Mouse (Mus musculus) cerebellum, postnatal 36 days (tissue): ENCODE measurements around the gene Slc30a10.

Source experiments
- DNase-seq, 2 experiments: peaks; one replicate each; pipeline ENCODE4 v3.0.0; 2021 to 2022; ENCODE audit warnings: mixed read lengths in 2 of 2

Slc30a10 gene

DNA sequence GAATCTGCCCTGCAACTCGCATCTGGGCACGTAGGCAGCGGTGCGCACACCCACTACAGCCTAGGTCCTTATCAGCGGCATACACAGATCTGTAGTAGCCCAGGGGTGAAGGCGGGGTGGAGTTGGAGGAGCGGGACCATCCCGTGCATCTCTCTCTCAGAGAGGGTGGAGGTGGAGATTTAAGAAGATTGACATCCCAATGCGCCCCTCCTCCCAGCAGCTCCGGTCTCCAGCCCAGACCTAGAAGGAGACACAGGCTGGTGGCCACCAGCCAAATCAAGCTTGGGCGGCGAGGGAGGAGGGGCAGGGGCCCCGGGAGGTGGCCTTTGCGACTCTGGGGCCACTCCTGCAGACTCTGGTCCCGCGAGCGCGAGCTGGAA, at the start of gene Slc30a10:
TSS of gene Slc30a10 (plus strand) at position 274 of the 380 bp plus-strand sequence.
- DNase-seq: peak; percentile 42 to 52

DNA sequence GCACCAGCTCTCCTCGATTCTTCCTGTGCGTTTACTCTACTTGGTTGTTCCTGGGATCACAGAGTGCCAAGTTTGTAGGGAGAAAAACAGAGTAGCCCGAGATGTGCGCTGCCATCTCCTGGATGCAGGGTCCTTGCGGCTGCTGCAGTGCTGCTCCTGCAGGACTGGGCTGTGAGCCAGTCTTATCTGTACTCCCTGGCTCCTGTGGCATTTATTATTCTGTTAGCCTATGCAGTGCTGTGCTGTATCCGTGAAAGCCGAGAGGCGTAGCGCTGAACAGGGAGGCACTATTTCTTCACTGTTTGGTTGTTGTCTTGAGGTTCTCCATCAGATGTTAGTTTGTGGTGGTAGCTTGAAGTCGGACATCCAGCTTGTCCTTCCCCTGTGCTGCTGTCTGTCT, 48.7 kb upstream of the Slc30a10 start:
- no peak for DNase-seq

DNA sequence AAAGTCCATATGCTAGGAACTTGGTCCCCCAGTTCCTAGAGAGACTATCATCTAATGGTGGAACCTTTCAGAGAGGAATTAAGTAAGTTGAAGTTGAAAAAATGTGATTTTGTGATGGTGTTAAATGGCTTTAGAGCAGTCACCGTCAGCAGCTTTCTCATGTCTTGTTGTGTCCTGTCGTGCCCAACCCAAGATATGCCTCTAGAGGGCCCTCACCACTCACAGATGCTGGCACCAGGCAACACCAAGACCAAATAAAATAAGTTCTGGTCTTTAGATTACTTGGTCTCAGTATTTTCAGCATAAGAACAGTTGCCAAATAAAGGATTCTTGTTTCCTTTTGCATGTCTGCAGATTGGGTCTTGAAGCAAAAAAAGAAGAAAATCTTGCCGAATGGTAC, 44.8 kb upstream of the Slc30a10 start:
- no peak for DNase-seq

DNA sequence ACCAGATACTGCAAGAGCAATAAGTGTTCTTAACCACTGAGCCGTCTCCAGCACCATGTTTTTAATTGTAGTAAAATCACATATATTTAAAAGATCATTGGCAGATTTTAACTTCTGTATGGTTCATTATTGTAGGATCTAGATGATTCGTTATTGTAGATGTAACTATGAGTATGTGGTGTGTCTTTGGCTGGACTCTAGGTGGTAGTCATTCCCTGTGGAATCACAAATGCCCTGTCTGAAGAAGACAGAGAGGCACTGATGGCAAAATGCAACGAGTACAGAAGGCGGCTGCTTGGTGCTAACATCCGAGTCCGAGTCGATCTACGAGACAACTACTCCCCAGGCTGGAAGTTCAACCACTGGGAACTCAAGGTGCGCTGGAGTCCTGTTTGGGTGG, 36.6 kb upstream of the Slc30a10 start:
- no peak for DNase-seq

DNA sequence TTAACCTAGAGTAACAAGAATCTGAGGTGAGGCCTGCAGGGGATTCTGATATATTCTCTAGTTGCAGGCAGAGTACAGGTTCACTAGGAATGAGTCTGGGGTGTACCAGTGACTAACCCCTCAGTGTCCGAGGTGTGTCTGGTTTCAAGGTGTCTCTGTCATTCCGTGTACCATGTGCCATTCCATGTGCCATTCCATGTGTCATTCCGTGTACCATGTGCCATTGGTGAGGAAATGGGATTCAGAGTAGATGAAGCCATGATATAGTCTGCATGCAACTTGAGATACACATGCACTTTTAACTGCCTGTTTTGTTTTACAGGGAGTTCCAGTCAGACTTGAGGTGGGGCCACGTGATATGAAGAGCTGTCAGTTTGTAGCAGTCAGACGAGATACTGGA, 34.8 kb upstream of the Slc30a10 start:
- no peak for DNase-seq

DNA sequence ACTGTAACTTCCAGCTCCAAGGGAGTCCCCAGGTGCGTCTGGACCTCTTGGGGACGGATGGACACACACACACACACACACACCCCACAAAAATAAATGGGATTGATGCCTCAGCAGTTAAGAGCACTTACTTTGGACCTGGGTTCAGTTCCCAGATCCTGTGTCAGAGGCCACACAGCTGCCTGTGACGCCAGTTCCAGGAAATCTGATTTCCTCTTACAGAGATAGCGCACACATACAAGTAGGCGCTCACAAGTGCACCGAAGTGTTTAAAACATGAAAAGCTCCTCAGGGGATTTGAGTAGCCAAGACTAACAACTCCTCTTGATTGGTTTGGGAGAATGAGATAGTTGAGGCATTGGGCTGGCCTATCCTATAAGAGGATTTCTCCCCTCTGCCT, 33.9 kb upstream of the Slc30a10 start:
- DNase-seq: no peak

DNA sequence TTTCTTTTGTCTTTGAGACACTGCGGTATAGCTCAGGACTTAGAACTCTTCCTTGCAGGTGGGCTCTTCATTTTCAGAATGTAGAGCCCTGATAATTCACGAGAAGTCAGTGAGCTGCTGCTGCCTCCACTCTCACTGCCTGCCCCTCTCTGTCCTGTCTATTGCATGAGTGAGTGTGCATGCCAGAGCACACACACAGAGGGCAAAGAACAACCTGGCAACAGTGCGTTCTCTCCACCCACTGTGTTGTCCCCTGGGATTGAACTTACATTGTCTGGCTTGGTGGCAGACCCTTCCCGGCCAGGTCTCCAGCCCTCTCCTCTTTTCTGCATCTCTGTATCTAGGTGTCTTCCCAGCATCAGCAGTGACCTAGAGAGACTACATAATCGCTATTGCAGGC, 28.1 kb upstream of the Slc30a10 start:
- DNase-seq: no peak

DNA sequence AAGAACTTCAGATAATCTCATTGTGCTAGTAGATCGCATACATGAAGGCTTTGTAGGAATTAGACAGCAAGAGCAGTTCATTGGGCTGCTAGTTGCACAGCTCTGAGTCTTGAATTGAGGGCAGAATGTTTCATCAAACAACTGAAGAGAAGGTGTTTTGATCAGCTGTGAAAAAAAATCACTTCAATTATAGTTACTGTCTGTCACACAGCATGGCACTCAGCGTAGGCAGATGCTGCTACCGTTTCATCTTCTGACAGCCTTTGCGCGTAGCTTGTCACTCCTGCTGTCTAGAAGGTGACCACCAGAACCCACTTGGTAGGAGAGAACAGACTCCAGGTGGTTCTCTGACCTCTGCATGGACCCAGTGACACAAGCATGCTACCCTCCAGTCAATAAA, 24.2 kb upstream of the Slc30a10 start:
- no peak for DNase-seq

DNA sequence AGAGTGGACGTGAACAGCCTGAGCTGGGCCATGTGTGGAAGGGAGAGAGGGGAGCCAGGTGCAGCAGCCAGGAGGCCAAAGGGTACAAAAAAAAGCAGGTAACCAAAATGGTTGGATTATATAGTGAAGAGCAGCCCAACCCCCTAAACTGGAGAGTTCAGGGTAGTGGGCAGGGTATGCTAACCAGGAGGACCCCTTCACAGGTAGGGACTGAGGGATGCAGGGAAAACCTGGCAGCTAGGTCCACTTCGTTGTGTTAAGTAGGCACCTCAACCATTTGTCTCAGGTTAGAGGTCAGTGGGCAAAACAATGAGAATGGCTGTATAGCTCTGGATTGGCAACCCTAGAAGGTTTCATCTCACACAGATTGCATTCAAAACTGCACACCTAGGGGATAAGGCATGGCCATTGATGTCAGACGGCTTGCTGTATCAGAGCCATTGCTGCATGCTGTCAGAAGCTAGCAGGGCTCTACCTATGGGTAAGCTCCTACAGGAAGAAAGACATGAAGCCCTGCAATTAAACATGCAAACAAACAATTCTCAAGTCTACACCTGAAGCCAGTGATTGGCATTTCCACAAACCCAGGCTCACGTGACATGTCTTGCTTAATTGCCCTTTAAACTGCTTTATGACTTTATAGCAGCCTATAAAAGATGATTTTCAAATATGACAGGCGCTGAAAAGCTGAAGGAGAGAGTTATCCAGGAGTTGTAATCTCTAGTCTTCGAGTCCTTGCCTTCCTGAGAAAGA, 23.2 kb upstream of the Slc30a10 start:
- DNase-seq: no peak

DNA sequence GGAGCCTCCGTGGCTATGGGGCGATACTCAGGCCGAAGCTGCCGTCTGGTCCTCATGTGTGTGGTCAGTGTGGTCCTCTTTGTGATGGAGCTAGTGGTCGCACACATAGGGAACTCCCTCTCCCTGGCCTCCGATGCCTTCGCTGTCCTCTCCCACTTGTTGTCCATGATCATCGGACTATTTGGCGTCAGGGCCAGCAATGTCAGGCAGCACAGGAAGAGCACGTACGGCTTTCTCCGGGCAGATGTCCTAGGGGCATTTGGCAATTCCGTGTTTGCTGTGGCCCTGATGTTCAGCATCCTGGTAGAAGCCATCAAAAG, 22.7 kb upstream of the Slc30a10 start:
- no peak for DNase-seq

DNA sequence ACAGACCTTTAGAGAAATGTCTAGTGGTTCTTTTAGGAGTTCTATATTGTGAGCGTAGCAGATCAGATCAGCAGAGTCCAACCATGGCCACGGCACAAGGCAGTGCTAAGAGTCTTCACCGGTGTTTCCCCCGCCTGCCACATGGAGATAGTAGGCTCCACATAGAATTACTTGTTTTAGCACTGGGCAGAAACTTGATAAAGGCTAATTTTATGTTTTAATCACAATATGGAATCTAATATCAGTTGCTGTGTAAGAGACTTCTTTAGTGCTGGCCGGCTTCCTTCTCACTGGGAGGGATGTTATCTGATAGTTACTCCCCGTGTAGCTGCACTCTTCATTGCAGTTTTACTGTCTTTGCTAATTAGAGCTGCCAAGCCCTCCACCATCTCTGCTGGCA, 21.5 kb upstream of the Slc30a10 start:
- DNase-seq: no peak

DNA sequence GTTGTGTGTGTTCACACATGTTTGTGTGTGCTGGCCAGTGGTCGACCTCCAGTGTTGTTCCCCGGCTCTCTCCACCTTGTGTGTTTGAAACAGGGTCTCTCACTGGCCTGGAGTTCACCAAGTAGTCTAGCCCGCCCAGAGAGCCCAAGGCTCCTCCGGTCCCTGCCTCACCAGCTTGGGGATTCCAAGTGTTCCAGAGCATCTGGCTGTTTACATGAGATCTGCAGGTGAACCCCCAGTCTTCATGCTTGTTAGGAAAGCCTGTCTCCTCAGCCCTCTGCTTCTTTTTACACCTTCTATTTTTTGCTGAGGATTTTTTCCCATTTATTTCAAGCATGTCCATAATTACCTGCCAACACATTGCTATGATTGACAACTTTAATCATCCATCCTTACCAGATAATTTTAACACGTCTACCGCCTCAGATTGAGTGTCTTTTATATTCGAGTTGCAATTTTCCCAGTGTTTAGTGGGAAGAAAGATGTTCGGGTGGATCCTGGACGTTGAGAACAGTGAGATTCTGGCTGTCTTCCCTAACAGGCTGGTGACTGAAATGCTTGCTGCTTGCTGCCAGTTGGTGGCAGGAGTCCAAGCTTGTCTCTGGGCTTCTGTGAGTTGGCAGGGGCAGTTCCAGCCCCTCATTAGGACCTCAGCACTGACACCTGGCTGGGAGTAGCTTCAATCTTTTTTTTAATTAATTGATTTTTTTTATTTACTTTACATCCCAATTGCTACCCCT, 15.6 kb upstream of the Slc30a10 start:
- DNase-seq: peak; percentile 83 to 84

DNA sequence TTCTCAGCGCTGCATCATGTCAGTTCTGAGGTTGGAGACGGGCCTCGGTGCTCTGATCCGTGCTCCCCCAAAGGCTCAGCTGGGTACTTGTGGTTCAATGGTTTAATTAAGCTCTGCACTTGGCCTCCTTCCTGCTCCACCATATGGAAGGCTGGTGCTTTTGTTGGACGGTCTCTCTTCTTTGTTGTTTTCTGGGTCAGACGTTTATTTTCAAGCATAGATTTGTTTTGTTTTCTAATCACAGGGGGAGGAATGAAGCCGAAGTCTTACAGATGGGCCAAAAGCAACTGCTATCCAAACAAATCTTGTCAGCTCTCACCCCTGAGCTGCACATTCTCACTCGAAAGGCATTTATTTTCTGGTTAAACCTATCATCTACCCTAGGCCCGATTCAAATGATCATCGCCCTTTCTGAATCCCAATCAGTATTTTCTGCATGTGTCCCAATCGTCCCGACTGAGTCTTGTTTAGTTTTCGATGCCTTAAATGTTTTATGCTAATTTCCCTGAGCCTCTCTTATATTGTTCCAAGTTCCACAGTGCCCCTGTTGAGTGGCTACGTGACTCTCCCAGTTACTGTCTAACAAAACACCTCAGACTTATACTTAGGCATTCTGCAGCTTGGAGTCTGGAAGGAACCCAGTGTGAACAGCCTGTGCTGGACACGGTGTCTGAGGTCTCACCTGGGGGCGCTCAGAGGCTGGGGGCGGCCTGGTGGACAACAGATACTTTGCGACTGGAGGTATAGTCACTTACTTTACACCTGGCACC, 12.8 kb upstream of the Slc30a10 start:
- peak; percentile 69 for DNase-seq

DNA sequence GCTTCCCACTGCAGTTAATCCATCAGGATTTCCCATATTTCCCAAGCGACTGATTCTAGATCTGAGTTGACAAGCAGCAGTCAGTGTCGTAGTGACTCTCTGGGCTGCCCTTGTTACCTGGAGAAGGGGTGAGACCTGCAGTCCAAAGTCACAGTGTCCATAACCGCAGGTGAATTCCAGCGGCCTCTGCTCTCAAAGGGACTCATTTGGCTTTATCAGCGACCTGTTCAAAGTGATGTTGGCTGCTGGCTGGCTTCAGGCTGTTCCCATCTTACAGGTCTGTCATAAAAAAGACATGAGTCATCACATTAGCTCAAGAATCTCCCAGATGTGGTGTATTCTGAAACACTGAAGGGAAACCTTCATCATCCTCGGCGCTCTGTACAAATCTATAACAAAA, 5.7 kb upstream of the Slc30a10 start:
- DNase-seq: no peak

DNA sequence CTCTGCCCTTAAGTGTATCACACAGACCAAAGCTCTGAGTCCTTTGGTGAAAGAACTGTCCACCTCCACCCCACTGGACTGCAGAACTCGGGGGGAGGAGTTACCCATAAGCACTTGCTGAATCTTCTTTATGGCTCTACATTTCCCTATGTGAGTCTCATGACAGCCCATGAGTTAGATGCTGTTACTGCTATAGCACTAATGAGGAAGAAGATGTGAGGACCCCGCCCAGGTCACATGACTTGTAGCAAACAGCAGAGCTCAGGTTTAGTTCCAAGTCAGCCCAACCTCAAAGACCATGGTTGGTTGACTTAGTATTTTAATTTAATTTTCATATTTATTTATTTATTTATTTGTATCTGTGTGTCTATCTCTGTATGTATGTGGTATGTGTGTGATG, 4.9 kb upstream of the Slc30a10 start:
- DNase-seq: no peak

DNA sequence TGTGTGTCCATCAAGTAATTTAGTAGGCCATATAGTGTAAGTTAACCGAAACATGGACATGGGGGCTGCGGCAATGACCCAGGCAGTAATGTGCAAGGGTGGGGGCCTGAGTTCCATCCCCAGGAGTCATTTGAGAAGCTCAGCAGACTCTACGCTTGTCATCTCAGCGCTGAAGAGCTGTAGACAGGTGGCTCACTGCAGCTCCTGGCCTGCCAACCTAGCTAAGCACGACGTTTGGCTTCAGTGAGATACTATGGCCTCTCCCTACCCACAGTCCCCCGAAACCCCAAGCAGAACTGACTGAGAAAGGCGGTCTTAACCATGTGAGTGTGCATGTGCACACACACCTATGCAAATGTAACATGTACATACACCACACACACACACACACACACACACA, 3.6 kb upstream of the Slc30a10 start:
- no peak for DNase-seq

DNA sequence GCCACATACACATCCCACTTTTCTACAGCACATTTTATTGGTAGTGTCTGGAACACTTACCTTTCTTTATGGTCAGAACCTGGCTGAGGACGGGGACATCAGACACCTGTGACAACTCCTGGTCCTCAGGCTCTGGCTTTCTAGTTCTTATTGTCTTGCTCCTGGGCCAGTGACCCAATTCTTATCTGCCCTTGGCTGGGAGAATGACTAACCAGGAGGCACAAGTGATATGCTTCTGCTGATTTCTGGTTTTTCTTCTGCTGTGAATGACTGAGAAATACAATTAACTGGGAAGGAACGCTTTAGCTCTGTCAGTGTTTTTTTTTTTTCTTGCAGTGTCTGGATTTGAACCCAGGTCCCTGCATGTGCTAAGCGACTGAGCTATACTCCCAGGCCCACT, 3.2 kb upstream of the Slc30a10 start:
- no peak for DNase-seq

DNA sequence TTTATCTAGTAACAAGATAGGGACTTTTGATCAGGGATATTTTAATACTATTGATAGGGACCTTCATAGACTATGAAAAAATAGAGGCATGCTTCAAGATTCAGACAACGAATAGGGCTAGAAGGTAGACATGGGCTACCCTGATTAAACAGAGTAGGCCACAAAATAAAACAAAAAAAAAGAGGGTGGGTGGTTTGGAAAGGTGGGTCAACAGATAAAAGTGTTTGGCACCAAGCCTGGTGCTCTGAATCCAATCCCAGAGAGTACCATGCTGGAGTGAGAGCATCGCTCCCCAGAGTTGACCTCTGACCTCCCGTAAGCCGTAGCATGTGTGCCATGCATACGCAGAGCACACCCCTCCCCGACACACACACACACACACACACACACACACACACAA, 2.2 kb upstream of the Slc30a10 start:
- no peak for DNase-seq

DNA sequence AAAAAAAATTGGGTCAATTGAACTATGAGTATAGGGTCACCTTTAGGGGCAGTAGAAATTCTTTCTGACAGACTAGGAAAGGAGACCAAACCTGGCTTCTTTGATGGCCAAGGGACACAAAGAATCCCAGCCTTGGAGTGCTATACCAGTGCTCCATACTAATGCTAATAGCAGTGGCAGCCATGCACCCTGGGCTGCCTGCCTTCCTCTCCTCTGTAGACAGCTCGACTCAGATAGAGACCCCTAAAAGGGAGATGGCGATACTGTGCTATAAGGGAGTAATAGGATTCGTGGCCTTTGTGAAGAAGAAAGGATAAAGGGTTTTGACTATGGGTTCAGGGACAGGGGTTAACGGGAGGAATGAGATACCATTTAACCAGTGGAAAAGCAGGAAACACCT, 504 bp upstream of the Slc30a10 start:
- no peak for DNase-seq

DNA sequence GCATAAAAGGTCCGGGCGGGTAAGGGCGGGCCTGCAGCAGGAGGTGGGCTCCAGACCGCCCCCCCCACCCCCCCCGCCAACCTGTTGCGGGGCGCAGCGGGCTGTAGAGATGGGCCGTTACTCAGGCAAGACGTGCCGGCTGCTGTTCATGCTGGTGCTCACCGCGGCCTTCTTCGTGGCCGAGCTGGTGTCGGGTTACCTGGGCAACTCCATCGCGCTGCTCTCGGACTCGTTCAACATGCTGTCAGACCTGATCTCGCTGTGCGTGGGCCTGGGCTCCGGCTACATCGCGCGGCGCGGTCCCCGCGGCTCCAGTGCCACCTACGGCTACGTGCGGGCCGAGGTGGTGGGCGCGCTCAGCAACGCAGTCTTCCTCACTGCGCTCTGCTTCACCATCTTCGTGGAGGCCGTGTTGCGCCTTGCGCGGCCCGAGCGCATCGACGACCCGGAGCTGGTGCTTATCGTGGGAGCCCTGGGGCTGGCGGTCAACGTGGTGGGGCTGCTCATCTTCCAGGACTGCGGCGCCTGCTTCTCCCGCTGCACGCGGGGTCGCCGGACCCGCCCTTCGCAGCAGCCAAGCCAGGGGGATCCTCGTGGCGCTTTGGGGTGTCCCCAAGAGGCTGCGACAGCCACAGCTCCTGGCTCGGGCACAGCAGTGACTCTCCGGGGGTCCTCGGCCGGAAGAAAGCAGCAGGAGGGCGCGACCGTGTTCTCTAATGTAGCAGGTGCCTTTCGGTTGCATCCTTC, 480 bp downstream of the Slc30a10 start:
- DNase-seq: peak; percentile 25 to 33

DNA sequence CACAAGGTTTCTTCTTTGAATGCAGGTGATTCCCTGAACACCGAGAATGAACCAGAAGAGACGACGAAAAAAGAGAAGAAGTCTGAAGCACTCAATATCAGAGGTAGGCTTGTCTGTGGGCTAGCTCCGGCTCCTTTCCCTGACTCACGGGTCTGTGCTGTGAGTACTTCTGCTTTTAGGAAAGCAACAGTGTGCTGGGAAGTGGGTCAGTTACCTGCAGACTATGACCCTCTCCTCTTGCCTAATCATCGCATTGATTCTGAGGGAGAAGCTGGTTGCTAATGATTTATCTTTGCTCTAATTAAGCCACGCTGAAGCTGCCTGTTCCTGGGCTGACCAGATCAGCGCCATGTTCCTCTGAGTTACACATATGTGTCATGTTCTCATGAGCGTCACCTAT, 1.7 kb downstream of the Slc30a10 start:
- no peak for DNase-seq

DNA sequence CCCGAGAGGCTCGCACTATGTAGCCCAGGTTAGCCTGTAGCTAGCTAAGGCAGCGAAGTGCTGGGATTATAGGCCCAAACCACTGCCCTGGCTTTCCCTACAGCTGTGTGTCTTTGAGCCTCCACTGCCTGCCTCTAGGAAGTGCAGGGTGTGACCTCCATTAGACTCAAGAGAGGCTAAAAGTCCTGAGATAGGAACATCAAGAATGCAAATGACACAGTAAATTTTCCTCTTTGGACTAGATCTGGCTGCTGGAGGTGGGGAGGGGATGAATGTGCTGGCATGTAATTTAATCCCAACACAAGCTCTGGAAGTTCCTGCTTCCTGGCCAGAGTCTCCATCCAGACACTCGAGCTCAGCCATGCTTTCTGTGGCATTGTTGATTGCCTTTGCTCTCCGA, 5.4 kb downstream of the Slc30a10 start:
- no peak for DNase-seq

DNA sequence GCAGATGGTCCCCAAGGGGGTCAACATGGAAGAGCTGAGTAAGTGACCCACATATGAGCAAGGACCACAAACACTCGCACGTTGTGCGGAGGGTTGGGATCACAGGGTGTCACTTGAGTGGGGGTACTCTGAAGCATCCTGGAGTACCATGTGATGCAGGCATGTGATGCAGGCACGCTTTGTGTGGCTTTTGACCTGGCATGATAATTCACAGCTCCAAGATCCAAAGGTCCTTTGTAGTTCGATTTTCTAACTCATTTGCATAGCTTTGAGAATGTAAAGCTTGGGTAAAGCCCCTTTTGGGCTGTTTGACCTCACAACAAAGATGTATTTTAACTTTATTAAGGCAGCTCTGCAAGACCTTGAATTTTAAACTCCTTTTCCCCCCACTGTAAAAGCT, 8.2 kb downstream of the Slc30a10 start:
- no peak for DNase-seq
